In the genomic region with DNA sequence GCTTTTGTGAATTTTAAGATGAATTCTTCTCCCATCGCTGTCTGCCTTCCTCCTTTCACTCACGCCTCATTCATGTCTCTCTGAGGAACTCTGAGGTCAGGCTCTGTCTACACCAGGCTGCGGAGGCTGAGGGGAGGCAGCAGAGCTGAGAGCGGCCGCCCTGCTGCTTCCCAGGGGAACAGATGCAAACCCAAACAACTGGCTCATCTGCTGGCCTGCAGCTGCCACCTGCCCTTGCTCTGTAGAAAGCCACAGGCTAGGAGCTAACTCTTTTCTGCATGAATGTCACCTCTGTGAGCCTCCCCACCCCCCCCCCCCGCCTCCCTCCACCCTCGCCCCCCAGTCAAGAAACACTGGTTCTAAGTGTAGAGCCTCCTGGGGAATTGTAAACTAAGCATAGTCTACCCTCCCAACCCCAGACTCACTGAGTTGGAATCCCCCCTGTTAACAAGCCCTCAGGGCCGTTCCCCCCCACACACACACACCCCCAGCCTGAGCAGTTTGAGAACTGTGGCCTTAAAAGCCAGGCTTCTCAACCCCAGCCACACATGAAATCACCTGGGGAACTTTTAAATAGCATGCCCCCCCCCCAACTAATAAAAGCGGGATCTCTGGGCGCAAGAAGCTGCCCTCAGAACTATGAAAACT, we compare ENCODE assay signal across 9 mouse cellular contexts. TPM values are rescaled to one million over a fixed set of nuclear protein-coding genes. Genes with fewer than 3 reads are reported as not detected.
DNase-seq lines count a peak whose midpoint lies in the region; ATAC-seq and TF ChIP-seq lines count a peak whose summit lies in the region.
"Had no signal": no experiment of that assay in that cellular context is flagged by ENCODE, and none has a peak within 500 bp of the region (broad histone marks: within the 10 kb centered on the region; RNA-seq: fewer than 3 reads in every experiment).

No protein-coding gene starts in this region.

- TF ChIP-seq CTCF in bone marrow, adult 2 months (IDR thresholded peaks at IDR 0.05; ENCODE audit: control insufficient read depth, insufficient read depth, low read length) = no peak
- no peak for TF ChIP-seq CTCF in hindbrain, postnatal 0 days (IDR thresholded peaks at IDR 0.05; ENCODE audit: low read depth)
- TF ChIP-seq CTCF in forebrain, postnatal 0 days (IDR thresholded peaks at IDR 0.05; ENCODE audit: low read depth) = no peak

- H3K9me3 ChIP-seq in limb, embryonic 12.5 days = no peaks in the 10 kb centered on the region
- no peaks in the 10 kb centered on the region for H3K9me3 ChIP-seq in limb, embryonic 10.5 days (replicated peaks)
- no peaks in the 10 kb centered on the region for H3K9me3 ChIP-seq in hindbrain, postnatal 0 days (ENCODE audit: low read length)
- no peaks in the 10 kb centered on the region for H3K9me3 ChIP-seq in forebrain, postnatal 0 days (ENCODE audit: low read length)
- H3K9me3 ChIP-seq: embryonic facial prominence, embryonic 13.5 days had no signal

- peak overlapping the region; percentile 56; the same call in 1 of the 2 replicates for H3K27ac ChIP-seq in limb, embryonic 12.5 days
- no peak overlapping the region for H3K27ac ChIP-seq in limb, embryonic 10.5 days
- H3K27ac ChIP-seq in bone marrow, adult 2 months (ENCODE audit: control insufficient read depth, insufficient read depth, low read depth, low read length, poor library complexity) = peak overlapping the region; percentile 75
- no peak overlapping the region for H3K27ac ChIP-seq in hindbrain, postnatal 0 days
- H3K27ac ChIP-seq in forebrain, postnatal 0 days (ENCODE audit: low read depth, low read length) = no peak overlapping the region

- H3K36me3 ChIP-seq in limb, embryonic 12.5 days = no peaks in the 10 kb centered on the region
- H3K36me3 ChIP-seq in limb, embryonic 10.5 days = no peaks in the 10 kb centered on the region
- no peaks in the 10 kb centered on the region for H3K36me3 ChIP-seq in hindbrain, postnatal 0 days (ENCODE audit: insufficient read depth, low read length)
- H3K36me3 ChIP-seq in splenic B cell, adult 2 months (ENCODE audit: control insufficient read depth, insufficient read depth, low read length, poor library complexity, severe bottlenecking) = no peaks in the 10 kb centered on the region
- no peaks in the 10 kb centered on the region for H3K36me3 ChIP-seq in forebrain, postnatal 0 days (ENCODE audit: insufficient read depth)
- H3K36me3 ChIP-seq: embryonic facial prominence, embryonic 13.5 days had no signal

- ATAC-seq in limb, embryonic 12.5 days (ENCODE audit: insufficient number of reproducible peaks, insufficient read depth, low FRiP score, low TSS enrichment, low read depth) = peak; percentile 52
- ATAC-seq in hindbrain, postnatal 0 days = no peak
- no peak for ATAC-seq in forebrain, postnatal 0 days
- ATAC-seq in frontal cortex, adult (ENCODE audit: low TSS enrichment) = no peak
- ATAC-seq: activated CD4-positive, CD25-positive, alpha-beta regulatory T cell, adult 4 months had no signal

- 18% methylated on average over 10 of the region's 10 CpGs for WGBS in limb, embryonic 12.5 days
- 38% methylated on average over 10 of the region's 10 CpGs for WGBS in limb, embryonic 10.5 days
- WGBS in bone marrow, adult 2 months = 71% methylated on average over 10 of the region's 10 CpGs
- 39% methylated on average over 8 of the region's 10 CpGs for WGBS in hindbrain, postnatal 0 days
- WGBS in forebrain, postnatal 0 days = 56% methylated on average over 9 of the region's 10 CpGs

- H3K4me2 ChIP-seq in limb, embryonic 12.5 days = peak overlapping the region; percentile 32; the same call in 1 of the 2 replicates
- H3K4me2 ChIP-seq in hindbrain, postnatal 0 days (ENCODE audit: low read depth, low read length) = no peak overlapping the region
- H3K4me2 ChIP-seq in forebrain, postnatal 0 days (ENCODE audit: low read depth) = no peak overlapping the region
- H3K4me2 ChIP-seq: embryonic facial prominence, embryonic 13.5 days had no signal

- H3K9ac ChIP-seq in limb, embryonic 12.5 days (replicated peaks) = no peak overlapping the region
- no peak overlapping the region for H3K9ac ChIP-seq in hindbrain, postnatal 0 days (replicated peaks; ENCODE audit: low read length)
- no peak overlapping the region for H3K9ac ChIP-seq in forebrain, postnatal 0 days
- H3K9ac ChIP-seq: embryonic facial prominence, embryonic 13.5 days had no signal

- no peaks in the 10 kb centered on the region for H3K27me3 ChIP-seq in limb, embryonic 12.5 days
- no peaks in the 10 kb centered on the region for H3K27me3 ChIP-seq in limb, embryonic 10.5 days (ENCODE audit: low read depth, poor library complexity, severe bottlenecking)
- H3K27me3 ChIP-seq in hindbrain, postnatal 0 days (ENCODE audit: insufficient read depth, low read length) = no peaks in the 10 kb centered on the region
- H3K27me3 ChIP-seq in splenic B cell, adult 2 months (ENCODE audit: control insufficient read depth, insufficient read depth, low read length, poor library complexity, severe bottlenecking) = no peaks in the 10 kb centered on the region; the same call in 1 of the 2 replicates
- H3K27me3 ChIP-seq in forebrain, postnatal 0 days (ENCODE audit: insufficient read depth, low read length) = no peaks in the 10 kb centered on the region
- H3K27me3 ChIP-seq: embryonic facial prominence, embryonic 13.5 days had no signal

- no peak overlapping the region for H3K4me3 ChIP-seq in limb, embryonic 12.5 days (replicated peaks)
- H3K4me3 ChIP-seq in limb, embryonic 10.5 days = no peak overlapping the region
- no peak overlapping the region for H3K4me3 ChIP-seq in bone marrow, adult 2 months (replicated peaks; ENCODE audit: control insufficient read depth, low read depth, low read length)
- H3K4me3 ChIP-seq in hindbrain, postnatal 0 days (ENCODE audit: low read length) = no peak overlapping the region
- no peak overlapping the region for H3K4me3 ChIP-seq in forebrain, postnatal 0 days (ENCODE audit: low read depth, low read length)
- H3K4me3 ChIP-seq: embryonic facial prominence, embryonic 13.5 days had no signal

- DNase-seq in limb, embryonic 10.5 days (ENCODE audit: low spot score) = no peak
- DNase-seq in hindbrain, postnatal 0 days (ENCODE audit: low spot score) = peak; percentile 28
- DNase-seq in splenic B cell, adult 2 months (ENCODE audit: low read depth, low spot score) = peak; percentile 78
- DNase-seq in forebrain, postnatal 0 days = no peak

- peaks cover 42% of the 10 kb centered on the region for H3K4me1 ChIP-seq in limb, embryonic 12.5 days (replicated peaks)
- H3K4me1 ChIP-seq in limb, embryonic 10.5 days = peaks cover 27% of the 10 kb centered on the region
- H3K4me1 ChIP-seq in bone marrow, adult 2 months (ENCODE audit: control insufficient read depth, insufficient read depth, low read length) = peaks cover 2% of the 10 kb centered on the region; the same call in 1 of the 2 replicates
- H3K4me1 ChIP-seq in hindbrain, postnatal 0 days (ENCODE audit: insufficient read depth, low read length) = no peaks in the 10 kb centered on the region
- no peaks in the 10 kb centered on the region for H3K4me1 ChIP-seq in forebrain, postnatal 0 days (ENCODE audit: insufficient read depth)

- TF ChIP-seq POLR2A in bone marrow, adult 2 months (IDR thresholded peaks at IDR 0.05; ENCODE audit: borderline replicate concordance, control insufficient read depth, low read depth, low read length) = peak; percentile 28; the same call in 1 of the 2 replicates

RNA-seq across cellular contexts. Expression of gene Bcl7a, which starts 28.3 kb away (rescaled TPM):
- polyA plus RNA-seq in limb, embryonic 12.5 days (2016; fragmentation: Nextera tagmentation; extraction: Ambion mirVana) = 43.4 and 45.7 TPM in 2 replicates
- 35.8 and 38.8 TPM in 2 replicates for polyA plus RNA-seq in limb, embryonic 10.5 days (2016; fragmentation: Nextera tagmentation; extraction: Ambion mirVana)
- polyA plus RNA-seq in bone marrow, adult 2 months (2011; ENCODE audit: insufficient read depth, insufficient read length, low replicate concordance, missing spikeins) = 17.5 and 30.6 TPM in 2 replicates
- 42.4 and 42.6 TPM in 2 replicates for total RNA-seq in hindbrain, postnatal 0 days (2014; rRNA removed)
- 25.1 and 25.6 TPM in 2 replicates for polyA plus RNA-seq in hindbrain, postnatal 0 days (2015; fragmentation: Nextera tagmentation; extraction: Ambion mirVana)
- total RNA-seq in forebrain, postnatal 0 days (2014; rRNA removed) = 47.9 and 56.0 TPM in 2 replicates
- polyA plus RNA-seq in forebrain, postnatal 0 days (2015; fragmentation: Nextera tagmentation; extraction: Ambion mirVana) = 37.2 and 38.3 TPM in 2 replicates

Comparison
In these comparisons a context has a peak if more than half of its experiments do, and no peak if none do; other contexts are left out.
1. H3K27ac ChIP-seq: peak in limb, embryonic 12.5 days (single experiment) and bone marrow, adult 2 months (single experiment); none in limb, embryonic 10.5 days (single experiment), hindbrain, postnatal 0 days (single experiment) and forebrain, postnatal 0 days (single experiment).
2. DNase-seq: peak in hindbrain, postnatal 0 days (single experiment) and splenic B cell, adult 2 months (single experiment); none in limb, embryonic 10.5 days (single experiment) and forebrain, postnatal 0 days (single experiment).